Mouse (Mus musculus): Measurements from ENCODE around the gene Rpgrip1l. TPM values are rescaled to one million over a fixed set of nuclear protein-coding genes. Genes with fewer than 3 reads are reported as not detected.

The Rpgrip1l gene
- polyA plus RNA-seq, 1 experiment from 2014 or later, result 16.4 TPM

- H3K27ac ChIP-seq, result no peak overlapping the region
- peaks cover 44% of the 10 kb centered on the region for H3K4me1 ChIP-seq
- no peak for ATAC-seq (ENCODE audit: low FRiP score, low read depth)
- H3K4me2 ChIP-seq (replicated peaks), result no peak overlapping the region
- no peaks in the 10 kb centered on the region for H3K9me3 ChIP-seq
- WGBS, result 90% methylated on average over 6 of the region's 6 CpGs
- no peak overlapping the region for H3K9ac ChIP-seq
- H3K27me3 ChIP-seq, result no peaks in the 10 kb centered on the region
- H3K36me3 ChIP-seq, result peaks cover 19% of the 10 kb centered on the region
- H3K4me3 ChIP-seq, result no peak overlapping the region
These were observed 13.9 kb upstream of the Rpgrip1l start for GRCm38 (mm10) chr8:91326946-91327345.

- 50% methylated on average over 3 of the region's 3 CpGs for WGBS
These were observed 13.0 kb upstream of the Rpgrip1l start for GRCm38 (mm10) chr8:91326018-91326417.

GRCm38 (mm10) chr8:91324916-91325315 lies 11.9 kb upstream of the Rpgrip1l start:
- ATAC-seq (ENCODE audit: low FRiP score, low read depth), result no peak
- Histone ChIP-seq H3K4me2 (replicated peaks) (no peak overlapping the region), H3K36me3 (peaks cover 19% of the 10 kb centered on the region), H3K9ac (no peak overlapping the region), H3K4me3 (no peak overlapping the region), H3K9me3 (no peaks in the 10 kb centered on the region), H3K27me3 (no peaks in the 10 kb centered on the region), H3K4me1 (peaks cover 25% of the 10 kb centered on the region), H3K27ac (no peak overlapping the region)
- WGBS, result 80% methylated on average over 4 of the region's 4 CpGs

More at GRCm38 (mm10) chr8:91326018-91326417, 13.0 kb upstream of the Rpgrip1l start:
- no peaks in the 10 kb centered on the region for H3K9me3 ChIP-seq
- peaks cover 36% of the 10 kb centered on the region for H3K4me1 ChIP-seq
- ATAC-seq (ENCODE audit: low FRiP score, low read depth), result no peak
- no peaks in the 10 kb centered on the region for H3K27me3 ChIP-seq
- no peak overlapping the region for H3K9ac ChIP-seq
- no peak overlapping the region for H3K4me3 ChIP-seq
- H3K4me2 ChIP-seq (replicated peaks), result no peak overlapping the region
- peaks cover 19% of the 10 kb centered on the region for H3K36me3 ChIP-seq
- H3K27ac ChIP-seq, result no peak overlapping the region

- no peaks in the 10 kb centered on the region for H3K9me3 ChIP-seq
- H3K4me2 ChIP-seq (replicated peaks), result no peak overlapping the region
- H3K4me3 ChIP-seq, result no peak overlapping the region
- WGBS, result 57% methylated on average over 9 of the region's 9 CpGs
- H3K9ac ChIP-seq, result no peak overlapping the region
- H3K36me3 ChIP-seq, result peaks cover 19% of the 10 kb centered on the region
- no peak overlapping the region for H3K27ac ChIP-seq
- H3K27me3 ChIP-seq, result no peaks in the 10 kb centered on the region
- H3K4me1 ChIP-seq, result peaks cover 18% of the 10 kb centered on the region
- no peak for ATAC-seq (ENCODE audit: low FRiP score, low read depth)
These were observed 11.2 kb upstream of the Rpgrip1l start for GRCm38 (mm10) chr8:91324271-91324670.

- ATAC-seq (ENCODE audit: low FRiP score, low read depth), result no peak
- H3K4me3 ChIP-seq, result no peak overlapping the region
- H3K4me1 ChIP-seq, result peaks cover 13% of the 10 kb centered on the region
- H3K27ac ChIP-seq, result no peak overlapping the region
- no peaks in the 10 kb centered on the region for H3K27me3 ChIP-seq
- H3K9ac ChIP-seq, result no peak overlapping the region
- peaks cover 19% of the 10 kb centered on the region for H3K36me3 ChIP-seq
- H3K9me3 ChIP-seq, result no peaks in the 10 kb centered on the region
- no peak overlapping the region for H3K4me2 ChIP-seq (replicated peaks)
- WGBS, result 85% methylated on average over 7 of the region's 7 CpGs
These were observed 10.4 kb upstream of the Rpgrip1l start for GRCm38 (mm10) chr8:91323511-91323910.

GRCm38 (mm10) chr8:91318938-91319729 lies 6.1 kb upstream of the Rpgrip1l start:
- ATAC-seq (ENCODE audit: low FRiP score, low read depth), result no peak
- H3K9ac ChIP-seq, result no peak overlapping the region
- no peak overlapping the region for H3K27ac ChIP-seq
- H3K27me3 ChIP-seq, result no peaks in the 10 kb centered on the region
- H3K36me3 ChIP-seq, result no peaks in the 10 kb centered on the region
- 79% methylated on average over 7 of the region's 7 CpGs for WGBS
- H3K4me2 ChIP-seq (replicated peaks), result no peak overlapping the region
- no peak overlapping the region for H3K4me3 ChIP-seq
- no peaks in the 10 kb centered on the region for H3K9me3 ChIP-seq
- peaks cover 36% of the 10 kb centered on the region for H3K4me1 ChIP-seq

GRCm38 (mm10) chr8:91317567-91318227 lies 4.6 kb upstream of the Rpgrip1l start:
- H3K27me3 ChIP-seq, result no peaks in the 10 kb centered on the region
- no peaks in the 10 kb centered on the region for H3K9me3 ChIP-seq
- WGBS, result 88% methylated on average over 5 of the region's 5 CpGs
- H3K4me1 ChIP-seq, result peaks cover 29% of the 10 kb centered on the region
- H3K36me3 ChIP-seq, result no peaks in the 10 kb centered on the region
- no peak overlapping the region for H3K9ac ChIP-seq
- no peak overlapping the region for H3K4me2 ChIP-seq (replicated peaks)
- H3K27ac ChIP-seq, result no peak overlapping the region
- no peak for ATAC-seq (ENCODE audit: low FRiP score, low read depth)
- no peak overlapping the region for H3K4me3 ChIP-seq

- 85% methylated on average over 2 of the region's 2 CpGs for WGBS
- no peaks in the 10 kb centered on the region for H3K9me3 ChIP-seq
- H3K4me2 ChIP-seq (replicated peaks), result peak overlapping the region; percentile 86
- H3K4me1 ChIP-seq, result peaks cover 32% of the 10 kb centered on the region
- no peaks in the 10 kb centered on the region for H3K36me3 ChIP-seq
- H3K9ac ChIP-seq, result peak overlapping the region; percentile 76; the same call in 1 of the 2 replicates
- no peak overlapping the region for H3K27ac ChIP-seq
- ATAC-seq (ENCODE audit: low FRiP score, low read depth), result no peak
- no peaks in the 10 kb centered on the region for H3K27me3 ChIP-seq
- peak overlapping the region; percentile 70 for H3K4me3 ChIP-seq
These were observed 720 bp downstream of the Rpgrip1l start for GRCm38 (mm10) chr8:91312342-91312741.

- no peaks in the 10 kb centered on the region for H3K27me3 ChIP-seq
- peak; percentile 51; the same call in 1 of the 2 replicates for ATAC-seq (ENCODE audit: low FRiP score, low read depth)
- WGBS, result 14% methylated on average over 17 of the region's 17 CpGs
- H3K36me3 ChIP-seq, result peaks cover 5% of the 10 kb centered on the region; the same call in 1 of the 2 replicates
- no peak overlapping the region for H3K4me3 ChIP-seq
- H3K27ac ChIP-seq, result peak overlapping the region; percentile 58; the same call in 1 of the 2 replicates
- no peaks in the 10 kb centered on the region for H3K9me3 ChIP-seq
- peak overlapping the region; percentile 23 for H3K4me2 ChIP-seq (replicated peaks)
- no peak overlapping the region for H3K9ac ChIP-seq
- peaks cover 17% of the 10 kb centered on the region for H3K4me1 ChIP-seq
These were observed 8.3 kb downstream of the Rpgrip1l start for GRCm38 (mm10) chr8:91304481-91305386.

- Histone ChIP-seq H3K27me3 (no peaks in the 10 kb centered on the region), H3K9me3 (no peaks in the 10 kb centered on the region), H3K9ac (no peak overlapping the region), H3K4me1 (peaks cover 16% of the 10 kb centered on the region), H3K4me2 (replicated peaks) (no peak overlapping the region), H3K27ac (no peak overlapping the region), H3K36me3 (peaks cover 12% of the 10 kb centered on the region), H3K4me3 (no peak overlapping the region)
- no peak for ATAC-seq (ENCODE audit: low FRiP score, low read depth)
- 89% methylated on average over 2 of the region's 2 CpGs for WGBS
These were observed 14.4 kb downstream of the Rpgrip1l start for GRCm38 (mm10) chr8:91298672-91299071.

- WGBS, result 29% methylated on average over 5 of the region's 5 CpGs
- ATAC-seq (ENCODE audit: low FRiP score, low read depth), result no peak
These were observed 17.3 kb downstream of the Rpgrip1l start for GRCm38 (mm10) chr8:91295786-91296185.

GRCm38 (mm10) chr8:91290576-91290975 lies 22.5 kb downstream of the Rpgrip1l start:
- H3K4me1 ChIP-seq, result peaks cover 40% of the 10 kb centered on the region
- H3K4me2 ChIP-seq (replicated peaks), result no peak overlapping the region
- no peak for ATAC-seq (ENCODE audit: low FRiP score, low read depth)
- no peaks in the 10 kb centered on the region for H3K27me3 ChIP-seq
- no peaks in the 10 kb centered on the region for H3K9me3 ChIP-seq
- no peak overlapping the region for H3K9ac ChIP-seq
- H3K4me3 ChIP-seq, result no peak overlapping the region
- H3K27ac ChIP-seq, result no peak overlapping the region
- WGBS, result 35% methylated on average over 4 of the region's 4 CpGs
- no peaks in the 10 kb centered on the region for H3K36me3 ChIP-seq

More at GRCm38 (mm10) chr8:91295786-91296185, 17.3 kb downstream of the Rpgrip1l start:
- Histone ChIP-seq H3K36me3 (peaks cover 12% of the 10 kb centered on the region), H3K27me3 (no peaks in the 10 kb centered on the region), H3K4me2 (replicated peaks) (no peak overlapping the region), H3K4me1 (peaks cover 37% of the 10 kb centered on the region), H3K4me3 (no peak overlapping the region), H3K9ac (no peak overlapping the region), H3K9me3 (no peaks in the 10 kb centered on the region), H3K27ac (no peak overlapping the region)

Data from limb, embryonic 13.5 days (tissue).